Mouse (Mus musculus) ES-CJ7 (cell line): Measurements from ENCODE around the gene Dnmt3l.
"Not testable (repeated sequence)": the region's sequence is repeated elsewhere in the genome, so short reads cannot be mapped to it uniquely, and the experiment has no call there.

Source experiments
- DNase-seq: peaks from one replicate; pipeline ENCODE4 v3.0.0; 2011; ENCODE audit warnings: low read depth, low spot score

Gene Dnmt3l

GRCm38 (mm10) chr10:78084073-78084472 is 42.3 kb downstream of the Dnmt3l start:
- no peak for DNase-seq

- no peak for DNase-seq
Observed at GRCm38 (mm10) chr10:78085711-78086110, 44.0 kb downstream of the Dnmt3l start.

- DNase-seq, result no peak
Observed at GRCm38 (mm10) chr10:78086444-78087061, 44.8 kb downstream of the Dnmt3l start.

GRCm38 (mm10) chr10:78087101-78087511 is 45.4 kb downstream of the Dnmt3l start:
- DNase-seq, result no peak

- DNase-seq, result peak; percentile 29
Observed at GRCm38 (mm10) chr10:78090246-78090645, 48.5 kb downstream of the Dnmt3l start.

GRCm38 (mm10) chr10:78090706-78091491 is 49.2 kb downstream of the Dnmt3l start:
- DNase-seq, result no peak

GRCm38 (mm10) chr10:78091865-78092724 is 50.3 kb downstream of the Dnmt3l start:
- DNase-seq, result no peak

- no peak for DNase-seq
Observed at GRCm38 (mm10) chr10:78092725-78093029, 50.9 kb downstream of the Dnmt3l start.

- no peak for DNase-seq
Observed at GRCm38 (mm10) chr10:78095221-78095620, 53.5 kb downstream of the Dnmt3l start.

- DNase-seq, result peak; percentile 85
Observed at GRCm38 (mm10) chr10:78095954-78096931, 54.5 kb downstream of the Dnmt3l start.

- DNase-seq, result not testable (repeated sequence)
Observed at GRCm38 (mm10) chr10:78099860-78100259, 58.1 kb downstream of the Dnmt3l start.

- DNase-seq, result no peak
Observed at GRCm38 (mm10) chr10:78100989-78101780, 59.4 kb downstream of the Dnmt3l start.

GRCm38 (mm10) chr10:78104555-78105490 is 63.1 kb downstream of the Dnmt3l start:
- no peak for DNase-seq

GRCm38 (mm10) chr10:78105548-78105947 is 63.8 kb downstream of the Dnmt3l start:
- no peak for DNase-seq
